8 mouse cellular contexts compared by ENCODE assay signal in genomic region chr14:62760321-62761035, GRCm38 (mm10). TPM values are rescaled to one million over a fixed set of nuclear protein-coding genes. Genes with fewer than 3 reads are reported as not detected.
DNase-seq lines count a peak whose midpoint lies in the region; ATAC-seq and TF ChIP-seq lines count a peak whose summit lies in the region.

No protein-coding gene starts in this region.

- under 1% methylated on average over 66 of the region's 68 CpGs for WGBS in bone marrow, adult 2 months
- under 1% methylated on average over 47 of the region's 68 CpGs for WGBS in forebrain, embryonic 11.5 days
- under 1% methylated on average over 51 of the region's 68 CpGs for WGBS in heart, embryonic 14.5 days
- WGBS in liver, embryonic 13.5 days (ENCODE audit: insufficient replicate concordance) = under 1% methylated on average over 61 of the region's 68 CpGs
- WGBS in neural tube, embryonic 12.5 days = under 1% methylated on average over 63 of the region's 68 CpGs
- WGBS in thymus, adult 2 months = under 1% methylated on average over 63 of the region's 68 CpGs

- no peaks in the 10 kb centered on the region for H3K27me3 ChIP-seq in C2C12 (ENCODE audit: control insufficient read depth, insufficient read depth, insufficient read length)
- H3K27me3 ChIP-seq in forebrain, embryonic 11.5 days (ENCODE audit: control insufficient read depth, insufficient read depth, low read length) = no peaks in the 10 kb centered on the region
- no peaks in the 10 kb centered on the region for H3K27me3 ChIP-seq in heart, embryonic 14.5 days (ENCODE audit: control insufficient read depth, insufficient read depth, low read length)
- no peaks in the 10 kb centered on the region for H3K27me3 ChIP-seq in liver, embryonic 13.5 days
- H3K27me3 ChIP-seq in neural tube, embryonic 12.5 days (replicated peaks) = no peaks in the 10 kb centered on the region
- H3K27me3 ChIP-seq in thymus, adult 2 months (ENCODE audit: control insufficient read depth, insufficient read depth, low read length) = no peaks in the 10 kb centered on the region

- H3K9ac ChIP-seq in forebrain, embryonic 11.5 days (ENCODE audit: low read length) = peak overlapping the region; percentile 96
- H3K9ac ChIP-seq in heart, embryonic 14.5 days (ENCODE audit: low read length) = peak overlapping the region; percentile 100
- H3K9ac ChIP-seq in liver, embryonic 13.5 days = peak overlapping the region; percentile 100
- peak overlapping the region; percentile 92 for H3K9ac ChIP-seq in neural tube, embryonic 12.5 days

- peak overlapping the region; percentile 74 for H3K4me2 ChIP-seq in forebrain, embryonic 11.5 days (ENCODE audit: low read depth, low read length, severe bottlenecking)
- peak overlapping the region; percentile 81 for H3K4me2 ChIP-seq in heart, embryonic 14.5 days (ENCODE audit: low read length)
- peak overlapping the region; percentile 95 for H3K4me2 ChIP-seq in liver, embryonic 13.5 days
- H3K4me2 ChIP-seq in neural tube, embryonic 12.5 days (replicated peaks) = peak overlapping the region; percentile 86

- ATAC-seq in forebrain, embryonic 11.5 days (replicated peaks; ENCODE audit: low FRiP score) = peak; percentile 48
- ATAC-seq in heart, embryonic 14.5 days (ENCODE audit: insufficient number of reproducible peaks, insufficient read depth, low FRiP score, low read depth) = peak; percentile 20
- peak; percentile 35 for ATAC-seq in liver, embryonic 13.5 days (ENCODE audit: low read depth)
- ATAC-seq in neural tube, embryonic 12.5 days (ENCODE audit: low FRiP score, low read depth) = peak; percentile 65

- no peaks in the 10 kb centered on the region for H3K4me1 ChIP-seq in bone marrow, adult 2 months (ENCODE audit: control insufficient read depth, insufficient read depth, low read length)
- H3K4me1 ChIP-seq in forebrain, embryonic 11.5 days (replicated peaks; ENCODE audit: control insufficient read depth, insufficient read depth, low read length) = peaks cover 2% of the 10 kb centered on the region; the same call in 1 of the 2 replicates
- peaks cover 0 to 19% of the 10 kb centered on the region in 2 experiments; a peak in 2 of 4 replicates for H3K4me1 ChIP-seq in heart, embryonic 14.5 days (ENCODE audit: control insufficient read depth in 2 of 2, insufficient read depth in 2 of 2, low read length in 2 of 2)
- peaks cover 43% of the 10 kb centered on the region for H3K4me1 ChIP-seq in liver, embryonic 13.5 days (replicated peaks)
- H3K4me1 ChIP-seq in neural tube, embryonic 12.5 days = 0 out of 2 replicates have a peak, but pooled peaks cover 3% of the 10 kb centered on the region
- peaks cover 5% of the 10 kb centered on the region; the same call in 1 of the 2 replicates for H3K4me1 ChIP-seq in thymus, adult 2 months (replicated peaks; ENCODE audit: control insufficient read depth, insufficient read depth, low read length)

- peaks cover 39% of the 10 kb centered on the region for H3K79me2 ChIP-seq in C2C12 (ENCODE audit: control insufficient read depth, insufficient read depth)

- peak overlapping the region; percentile 86 for H3K4me3 ChIP-seq in C2C12 (ENCODE audit: insufficient read depth, poor library complexity, severe bottlenecking)
- H3K4me3 ChIP-seq in bone marrow, adult 2 months (replicated peaks; ENCODE audit: control insufficient read depth, low read depth, low read length) = peak overlapping the region; percentile 98
- H3K4me3 ChIP-seq in forebrain, embryonic 11.5 days (ENCODE audit: low read depth, low read length) = peak overlapping the region; percentile 94
- H3K4me3 ChIP-seq in heart, embryonic 14.5 days (ENCODE audit: control insufficient read depth in 1 of 2, insufficient read depth in 1 of 2, low read depth in 1 of 2, low read length in 2 of 2) = peak overlapping the region; percentile 98 to 99
- H3K4me3 ChIP-seq in liver, embryonic 13.5 days (replicated peaks) = peak overlapping the region; percentile 99
- H3K4me3 ChIP-seq in neural tube, embryonic 12.5 days = peak overlapping the region; percentile 80
- H3K4me3 ChIP-seq in thymus, adult 2 months (ENCODE audit: control insufficient read depth, insufficient read depth, low read length) = peak overlapping the region; percentile 99

- no peaks in the 10 kb centered on the region for H3K9me3 ChIP-seq in forebrain, embryonic 11.5 days (ENCODE audit: control insufficient read depth, low read length)
- H3K9me3 ChIP-seq in heart, embryonic 14.5 days (ENCODE audit: control insufficient read depth, low read length) = no peaks in the 10 kb centered on the region
- H3K9me3 ChIP-seq in liver, embryonic 13.5 days (replicated peaks) = no peaks in the 10 kb centered on the region
- no peaks in the 10 kb centered on the region for H3K9me3 ChIP-seq in neural tube, embryonic 12.5 days

- peaks cover 34% of the 10 kb centered on the region for H3K36me3 ChIP-seq in C2C12 (ENCODE audit: control insufficient read depth, insufficient read depth)
- no peaks in the 10 kb centered on the region for H3K36me3 ChIP-seq in forebrain, embryonic 11.5 days (ENCODE audit: control insufficient read depth, insufficient read depth, low read length)
- H3K36me3 ChIP-seq in heart, embryonic 14.5 days (ENCODE audit: control insufficient read depth, insufficient read depth, low read length) = peaks cover 26% of the 10 kb centered on the region
- H3K36me3 ChIP-seq in liver, embryonic 13.5 days = peaks cover 13% of the 10 kb centered on the region
- 0 out of 2 replicates have a peak, but pooled peaks cover 3% of the 10 kb centered on the region for H3K36me3 ChIP-seq in neural tube, embryonic 12.5 days
- H3K36me3 ChIP-seq in thymus, adult 2 months (ENCODE audit: control insufficient read depth, insufficient read depth, low read length) = no peaks in the 10 kb centered on the region

- DNase-seq in forebrain, embryonic 11.5 days (ENCODE audit: low spot score) = peak; percentile 85
- DNase-seq in kidney, postnatal 10 days = peak; percentile 76
- DNase-seq in liver, embryonic 13.5 days = peak; percentile 61
- DNase-seq in thymus, adult 2 months = peak; percentile 65

- H3ac ChIP-seq in C2C12 (ENCODE audit: control insufficient read depth, insufficient read length, low read depth) = peak overlapping the region; percentile 80

- peaks cover 2% of the 10 kb centered on the region for H3K79me3 ChIP-seq in C2C12 (ENCODE audit: low read depth)

- no peak for TF ChIP-seq POLR2A in bone marrow, adult 2 months (IDR thresholded peaks at IDR 0.05; ENCODE audit: borderline replicate concordance, control insufficient read depth, low read depth, low read length)
- TF ChIP-seq POLR2A in thymus, adult 2 months (IDR thresholded peaks at IDR 0.05; ENCODE audit: control insufficient read depth, extremely low read depth, insufficient read depth, low read length, poor library complexity) = no peak

- no peak for TF ChIP-seq CTCF in C2C12 (IDR thresholded peaks at IDR 0.05; ENCODE audit: control insufficient read depth, insufficient read depth, insufficient read length)
- no peak for TF ChIP-seq CTCF in bone marrow, adult 2 months (IDR thresholded peaks at IDR 0.05; ENCODE audit: control insufficient read depth, insufficient read depth, low read length)
- no peak for TF ChIP-seq CTCF in thymus, adult 2 months (IDR thresholded peaks at IDR 0.05; ENCODE audit: borderline replicate concordance, control insufficient read depth, extremely low read depth, insufficient read depth, low read length, poor library complexity)

- H3K27ac ChIP-seq in bone marrow, adult 2 months (ENCODE audit: control insufficient read depth, insufficient read depth, low read depth, low read length, poor library complexity) = peak overlapping the region; percentile 96
- peak overlapping the region; percentile 97 for H3K27ac ChIP-seq in forebrain, embryonic 11.5 days (ENCODE audit: low read depth, low read length)
- peak overlapping the region; percentile 97 to 100 for H3K27ac ChIP-seq in heart, embryonic 14.5 days (replicated peaks in 1 of 2; ENCODE audit: control insufficient read depth in 1 of 2, insufficient read depth in 1 of 2, low read depth in 2 of 2, low read length in 2 of 2)
- peak overlapping the region; percentile 100 for H3K27ac ChIP-seq in liver, embryonic 13.5 days
- H3K27ac ChIP-seq in neural tube, embryonic 12.5 days = peak overlapping the region; percentile 94
- H3K27ac ChIP-seq in thymus, adult 2 months (ENCODE audit: control insufficient read depth, insufficient read depth, low read length) = peak overlapping the region; percentile 81

TF ChIP-seq in C2C12, 6 proteins besides CTCF, POLR2A, EP300 and RAD21:
- no peak for TF ChIP-seq CEBPB (IDR thresholded peaks at IDR 0.05; ENCODE audit: low read depth)
- TF ChIP-seq MAX (IDR thresholded peaks at IDR 0.05) = no peak
- TF ChIP-seq MYOG (IDR thresholded peaks at IDR 0.05; ENCODE audit: control insufficient read depth, extremely low read depth, insufficient read length) = no peak
- TF ChIP-seq MYOD1 (IDR thresholded peaks at IDR 0.05; ENCODE audit: control insufficient read depth, insufficient read length, low read depth) = no peak
- no peak for TF ChIP-seq FOSL1 (IDR thresholded peaks at IDR 0.05; ENCODE audit: insufficient read depth, low read length, poor library complexity, severe bottlenecking)
- TF ChIP-seq USF1 (IDR thresholded peaks at IDR 0.05; ENCODE audit: low read depth) = no peak

RNA-seq across cellular contexts. Expression of gene Ints6, which starts 0.5 kb away (rescaled TPM):
- 6.7 TPM for polyA plus RNA-seq in C2C12 (2012; fragmentation: generic; extraction: Trizol)
- polyA plus RNA-seq in bone marrow, adult 2 months (2011; ENCODE audit: insufficient read depth, insufficient read length, low replicate concordance, missing spikeins) = 5.6 and 9.9 TPM in 2 replicates
- polyA plus RNA-seq in forebrain, embryonic 11.5 days (2014; fragmentation: Nextera tagmentation; extraction: Ambion mirVana) = 34.3 and 34.6 TPM in 2 replicates
- 21.3 and 23.7 TPM in 2 replicates for polyA plus RNA-seq in heart, embryonic 14.5 days (2014; fragmentation: Nextera tagmentation; extraction: Ambion mirVana)
- polyA plus RNA-seq in liver, embryonic 13.5 days (2015; fragmentation: Nextera tagmentation; extraction: Ambion mirVana) = 10.5 and 14.5 TPM in 2 replicates
- polyA plus RNA-seq in neural tube, embryonic 12.5 days (2016; fragmentation: Nextera tagmentation; extraction: Ambion mirVana) = 21.4 and 28.1 TPM in 2 replicates
- polyA plus RNA-seq in thymus, adult 2 months (2012; rRNA removed) = 8.8 and 14.0 TPM in 2 replicates

Comparison
In these comparisons a context has a peak if more than half of its experiments do, and no peak if none do; other contexts are left out.
1. Peak in every context shown above with its lines: DNase-seq, ATAC-seq, H3K4me3 ChIP-seq and H3K27ac ChIP-seq.